Mouse (Mus musculus): ENCODE measurements around the gene Gtf2a1l. TPM values are rescaled to one million over a fixed set of nuclear protein-coding genes. Genes with fewer than 3 reads are reported as not detected.

Gtf2a1l gene
- total RNA-seq (2021) = under 1 TPM; 0.32 to 0.57 TPM

DNA sequence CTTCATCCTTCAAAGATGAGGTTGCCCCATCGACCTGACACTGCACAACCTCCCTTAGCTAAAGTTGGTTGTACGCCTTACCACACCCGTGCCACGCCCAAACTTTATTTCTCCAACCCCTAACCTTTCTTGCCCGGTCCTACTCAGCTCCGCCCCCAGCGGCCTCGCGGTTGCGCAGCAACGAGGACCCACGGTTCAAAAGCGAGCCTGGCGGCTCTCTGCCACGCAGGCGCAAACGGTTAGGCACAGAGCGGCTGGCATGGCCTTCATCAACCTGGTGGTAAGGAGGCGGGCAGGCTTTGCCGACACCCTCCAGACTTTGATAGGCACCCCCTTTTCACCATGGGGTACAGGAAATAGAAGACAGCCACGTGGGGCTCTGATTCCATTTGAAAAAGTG, at the start of gene Gtf2a1l:
Gene Gtf2a1l, plus strand, starts transcription at position 209 of the 400 bp plus-strand sequence.
- peak; percentile 24 to 50 for DNase-seq (ENCODE audit: low spot score in 2 of 2)
- intact Hi-C loops (cut with DNase I) = no loop called here

DNA sequence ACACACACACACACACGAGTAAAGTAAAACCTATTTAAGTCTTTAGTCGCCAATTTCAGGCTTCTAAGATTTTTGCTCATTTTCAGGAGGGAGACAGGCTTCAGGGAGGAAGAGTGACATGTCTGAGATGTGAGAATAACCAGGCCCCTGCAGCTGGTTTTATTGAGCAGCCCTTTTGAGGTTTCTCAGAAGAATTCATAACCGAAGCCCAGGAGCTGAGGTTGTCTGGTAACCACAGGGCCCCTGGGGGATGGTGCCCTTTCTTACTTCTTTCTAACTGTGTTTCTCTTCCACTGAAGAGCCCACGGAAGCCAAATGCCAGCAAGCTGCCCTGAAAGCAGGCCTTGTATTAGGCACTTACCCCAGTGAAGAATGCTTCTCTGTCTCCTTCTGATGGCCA, 47.5 kb upstream of the Gtf2a1l start:
- DNase-seq (ENCODE audit: low spot score in 2 of 2) = no peak
- intact Hi-C loops (cut with DNase I) = no loop called here

DNA sequence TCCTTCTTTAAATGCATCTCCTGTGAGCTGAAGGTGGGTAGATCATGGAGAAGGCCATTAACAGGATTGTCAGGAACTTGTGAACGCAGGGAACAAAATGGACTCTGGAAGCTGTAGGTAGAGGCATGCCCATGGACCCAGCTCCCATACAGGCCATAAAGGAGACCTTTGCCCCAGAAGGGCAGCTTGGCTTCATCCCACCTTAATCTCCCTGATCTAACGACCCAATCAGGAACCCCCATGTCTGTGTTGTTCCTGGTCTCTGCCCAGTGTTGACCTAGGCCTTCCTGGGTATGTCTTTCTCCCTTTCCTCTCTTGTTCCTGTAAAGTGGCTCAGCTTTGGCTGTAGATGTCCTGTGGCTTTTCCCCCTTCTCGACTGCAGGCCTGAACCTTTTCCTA, 47.1 kb upstream of the Gtf2a1l start:
- intact Hi-C loops (cut with DNase I) = no loop called here
- DNase-seq (ENCODE audit: low spot score in 2 of 2) = no peak

DNA sequence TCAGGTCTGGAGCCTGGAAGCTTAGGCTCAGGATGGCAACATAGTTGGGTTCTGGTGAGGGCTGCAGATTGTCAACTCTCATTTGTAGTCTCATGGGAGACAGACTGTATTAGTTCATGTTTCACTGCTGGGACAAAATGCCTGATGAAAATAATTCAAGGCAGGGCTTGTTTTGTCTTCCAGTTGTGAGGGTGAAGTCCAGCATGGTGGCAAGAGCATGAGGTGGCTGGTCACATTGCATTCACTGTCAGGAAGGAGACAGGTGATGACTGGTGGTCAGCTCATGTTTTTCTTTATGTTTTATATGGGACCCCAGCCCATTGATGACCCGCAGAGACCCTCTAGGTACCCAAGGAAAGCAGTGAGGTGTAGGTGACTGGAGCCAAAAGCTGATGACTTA, 45.7 kb upstream of the Gtf2a1l start:
- DNase-seq (ENCODE audit: low spot score in 2 of 2) = no peak
- intact Hi-C loops (cut with DNase I) = no loop called here

DNA sequence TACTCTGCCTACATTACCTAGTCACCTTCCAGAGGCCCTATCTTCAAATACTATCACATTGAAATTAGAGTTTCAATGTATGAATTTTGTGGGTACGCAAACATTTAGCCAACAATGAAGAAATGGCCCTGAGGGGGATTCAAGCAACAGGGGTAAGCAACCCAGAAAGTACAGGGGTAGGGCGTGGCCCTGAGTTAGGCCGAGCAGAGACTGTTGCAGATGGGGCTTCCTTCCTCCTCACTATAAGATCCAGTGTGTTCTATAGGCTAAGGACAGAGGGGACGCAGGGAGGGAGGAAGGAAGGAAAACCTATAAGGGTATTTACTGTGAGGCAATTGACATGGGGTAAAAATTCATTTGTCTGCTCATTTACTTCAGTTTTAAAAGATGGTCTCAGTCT, 44.1 kb upstream of the Gtf2a1l start:
- intact Hi-C loops (cut with DNase I) = no loop called here
- no peak for DNase-seq (ENCODE audit: low spot score in 2 of 2)

DNA sequence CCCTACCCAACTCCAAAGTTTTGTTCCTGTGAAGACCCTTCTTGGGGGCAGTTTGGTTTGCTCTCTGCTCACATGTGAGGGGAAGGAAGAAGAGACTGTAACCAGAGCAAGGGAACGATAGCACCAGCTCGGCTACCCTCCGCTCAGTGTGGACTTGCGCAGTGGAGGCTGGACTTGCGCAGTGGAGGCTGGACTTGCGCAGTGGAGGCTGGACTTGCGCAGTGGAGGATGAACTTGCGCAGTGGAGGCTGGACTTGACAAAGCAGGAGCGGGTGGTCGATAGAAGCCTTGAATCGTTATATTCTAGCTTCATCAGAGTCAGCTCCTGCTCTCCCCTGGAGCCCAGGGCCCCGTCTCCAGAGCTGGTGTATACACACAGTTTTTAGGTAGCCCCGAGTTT, 43.1 kb upstream of the Gtf2a1l start:
- intact Hi-C loops (cut with DNase I) = no loop called here
- no peak for DNase-seq (ENCODE audit: low spot score in 2 of 2)

DNA sequence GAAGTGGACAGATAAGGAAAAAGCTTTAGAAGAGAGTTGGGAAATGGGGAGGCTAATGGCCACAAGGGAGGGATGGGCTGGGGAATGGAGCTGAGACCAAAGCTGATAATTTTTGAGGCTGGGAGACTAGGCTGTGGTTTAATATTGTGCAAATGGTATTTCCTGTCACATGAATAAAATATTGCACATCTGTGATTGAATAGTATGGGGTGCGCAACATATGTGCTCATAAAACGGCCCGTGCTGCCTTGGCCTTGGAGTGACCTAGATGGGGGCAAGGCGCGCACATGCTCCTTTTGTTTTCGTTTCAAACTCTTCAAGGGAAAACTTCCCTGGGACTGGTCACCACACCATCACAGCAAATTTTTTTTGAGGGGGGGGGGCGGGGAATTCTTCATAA, 42.5 kb upstream of the Gtf2a1l start:
- intact Hi-C loops (cut with DNase I) = no loop called here

DNA sequence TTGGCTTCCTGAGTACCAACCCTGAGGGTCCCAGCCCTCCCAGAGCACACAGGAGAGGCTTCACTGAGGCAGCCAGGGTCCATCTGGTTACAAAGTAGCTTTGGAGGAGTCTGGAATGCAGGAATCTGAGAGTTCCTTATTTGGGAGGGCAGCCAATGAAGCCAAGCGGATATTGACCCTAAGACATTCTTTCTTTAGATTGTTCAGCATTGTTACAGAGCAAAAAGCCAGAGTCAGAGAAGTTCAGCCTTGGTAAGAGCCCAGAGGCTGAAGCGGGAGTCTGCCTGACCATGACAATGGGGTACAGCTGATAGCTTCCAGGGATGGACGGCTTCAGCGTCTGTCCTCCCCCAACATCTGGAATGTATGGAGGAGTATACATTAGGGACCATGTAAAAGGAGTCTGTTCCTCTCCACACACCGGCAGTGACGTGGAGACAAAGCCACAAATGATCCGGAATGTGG, 42.1 kb upstream of the Gtf2a1l start:
- no peak for DNase-seq (ENCODE audit: low spot score in 2 of 2)
- intact Hi-C loops (cut with DNase I) = no loop called here

More for the DNA sequence above, 42.5 kb upstream of the Gtf2a1l start:
- no peak for DNase-seq (ENCODE audit: low spot score in 2 of 2)

DNA sequence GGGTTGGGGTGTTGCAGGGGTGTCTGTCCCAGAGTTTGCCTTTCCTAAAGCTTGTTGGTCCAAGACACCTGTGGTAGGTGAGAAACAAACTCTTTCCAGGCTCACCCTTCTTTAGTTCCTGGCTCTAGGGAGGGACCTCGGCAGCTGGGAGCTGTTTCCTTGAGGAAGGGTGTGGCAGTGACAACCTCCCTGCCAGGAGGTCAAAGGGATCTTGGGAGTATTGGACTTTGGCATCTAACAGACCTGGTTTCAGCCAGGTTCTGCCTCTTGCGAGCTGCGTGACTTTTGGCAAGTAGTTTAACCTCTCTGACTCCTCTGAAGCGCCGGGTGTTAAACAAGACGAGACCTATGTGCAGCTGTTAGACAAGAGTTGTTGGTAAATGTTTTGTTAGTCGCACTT, 41.3 kb upstream of the Gtf2a1l start:
- no peak for DNase-seq (ENCODE audit: low spot score in 2 of 2)
- intact Hi-C loops (cut with DNase I) = no loop called here

DNA sequence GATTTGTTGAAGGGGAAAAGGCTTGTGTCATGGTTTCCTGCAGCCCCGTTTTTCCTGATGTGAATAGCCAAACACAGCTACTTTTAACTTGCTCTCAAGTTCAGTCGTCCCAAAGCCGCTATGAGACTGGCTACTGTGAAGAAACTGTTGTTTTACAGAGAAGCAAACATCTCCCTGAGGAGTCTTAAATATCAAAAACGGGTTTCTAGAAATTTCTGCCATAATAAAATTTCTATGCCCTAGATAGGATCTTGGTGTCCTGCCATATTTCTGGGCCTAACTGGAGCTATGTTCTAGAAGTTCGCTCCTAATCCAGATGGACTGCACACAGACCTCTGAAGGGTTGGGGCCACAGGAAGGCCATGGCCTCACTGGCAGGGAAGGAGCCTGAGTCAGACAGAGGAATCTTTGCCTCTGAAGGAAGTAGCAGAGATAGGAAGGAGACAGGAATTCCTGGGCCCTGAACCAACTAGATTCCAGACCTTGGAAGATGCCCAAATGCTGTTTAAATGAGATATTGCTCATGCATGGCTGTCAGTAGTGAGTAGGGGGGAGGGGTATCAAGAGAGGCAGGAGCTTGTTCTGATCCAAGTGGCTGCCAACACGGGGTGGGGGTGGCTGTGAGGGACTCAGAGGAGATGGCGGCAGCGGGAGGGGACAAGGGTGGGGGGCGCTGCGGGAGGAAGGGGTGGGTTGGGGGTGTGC, 39.6 kb upstream of the Gtf2a1l start:
- DNase-seq (ENCODE audit: low spot score in 2 of 2) = no peak
- intact Hi-C loops (cut with DNase I) = no loop called here

DNA sequence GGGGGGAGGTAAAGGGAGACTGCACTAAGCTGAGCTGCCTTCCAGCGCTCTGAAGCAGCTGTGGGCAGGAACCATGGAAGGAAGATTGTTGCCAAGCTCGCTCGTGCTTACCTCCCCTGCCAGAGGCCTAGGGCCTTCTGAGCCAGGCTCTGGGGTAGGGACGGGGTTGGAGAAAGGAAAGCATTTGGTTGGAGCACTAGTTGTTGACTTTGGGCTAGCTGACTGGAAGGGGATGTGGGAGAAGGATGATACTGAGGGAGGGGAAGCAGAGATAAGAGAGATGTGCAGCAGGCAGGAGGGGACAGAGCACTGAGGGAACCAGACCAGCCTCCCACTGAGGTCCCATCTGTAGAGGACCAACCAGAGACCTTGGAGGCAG, 39.1 kb upstream of the Gtf2a1l start:
- DNase-seq (ENCODE audit: low spot score in 2 of 2) = no peak
- intact Hi-C loops (cut with DNase I) = no loop called here

DNA sequence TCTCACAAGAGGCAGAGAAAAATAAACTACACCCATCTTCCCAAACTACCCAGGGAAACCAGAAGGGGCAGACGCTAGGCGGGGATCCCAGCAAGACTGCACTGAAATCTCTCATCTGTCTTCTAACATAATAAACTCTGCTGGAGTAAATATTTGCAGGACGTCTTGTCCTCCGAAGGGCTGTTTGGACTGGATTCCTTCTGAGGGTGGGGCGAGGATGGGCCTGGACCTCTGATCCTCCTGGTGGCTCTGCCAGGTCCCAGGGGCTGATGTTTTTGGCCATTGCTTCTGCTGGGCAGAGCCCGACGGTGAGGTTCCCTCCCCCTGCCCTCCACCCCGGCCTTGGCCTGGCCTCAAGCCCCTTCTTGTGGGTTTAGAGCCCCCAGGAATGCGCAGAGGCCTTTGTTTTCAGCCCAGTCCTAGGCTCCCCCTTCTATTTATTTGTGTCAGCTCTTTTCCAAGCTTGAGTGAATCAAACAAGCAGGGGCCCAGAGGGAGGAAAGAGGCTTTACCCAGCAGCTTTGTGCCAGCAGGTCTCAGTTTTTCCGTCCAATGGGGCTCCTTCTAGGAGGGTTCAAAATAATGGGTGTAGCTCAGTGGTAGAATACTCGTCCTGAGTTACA, 38.4 kb upstream of the Gtf2a1l start:
- DNase-seq (ENCODE audit: low spot score in 2 of 2) = no peak
- intact Hi-C loops (cut with DNase I) = loop anchor here (5.0 kb wide), 1 partner anchor 33 kb away; the partner anchor contains the start of gene Ston1

DNA sequence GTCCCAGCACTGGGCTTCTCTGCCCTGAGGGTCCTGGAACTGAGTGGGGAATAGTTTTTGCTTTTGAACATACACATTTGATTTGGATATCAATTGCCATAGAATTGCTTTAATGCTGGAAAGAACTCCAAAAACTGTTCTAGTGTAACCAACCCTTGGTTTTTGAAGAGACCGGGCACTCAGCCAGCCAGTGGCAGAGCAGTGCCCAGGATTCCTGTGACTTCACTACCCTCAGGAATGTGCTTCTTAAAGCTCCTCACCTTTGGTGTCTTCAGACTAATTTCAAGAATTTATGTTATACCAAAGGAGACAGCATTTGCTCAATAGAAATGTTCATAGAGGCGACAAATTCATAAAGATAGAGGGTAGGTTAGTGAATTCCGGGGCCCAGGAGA, 37.9 kb upstream of the Gtf2a1l start:
- intact Hi-C loops (cut with DNase I) = loop anchor here (5.0 kb wide), 1 partner anchor 33 kb away; the partner anchor contains the start of gene Ston1
- no peak for DNase-seq (ENCODE audit: low spot score in 2 of 2)

DNA sequence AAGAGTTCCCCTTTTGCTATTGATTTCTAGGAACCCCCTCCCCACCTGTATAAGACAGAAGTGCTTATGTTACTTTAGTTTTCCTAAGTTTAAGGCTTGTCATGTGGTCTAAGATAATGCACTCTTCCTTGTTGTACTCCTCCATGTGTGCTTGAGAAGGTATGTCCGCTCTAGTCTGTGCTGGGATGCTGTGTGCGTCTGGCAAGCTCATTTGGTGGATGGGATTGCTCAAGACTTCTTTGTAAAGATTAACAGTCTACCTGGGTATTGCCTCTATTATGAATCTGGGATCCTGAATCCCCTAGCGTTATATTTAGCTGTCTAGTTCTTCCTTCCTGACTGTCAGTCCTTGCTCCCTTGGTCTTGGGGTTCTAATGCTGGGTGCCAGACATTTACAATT, 35.8 kb upstream of the Gtf2a1l start:
- no peak for DNase-seq (ENCODE audit: low spot score in 2 of 2)
- intact Hi-C loops (cut with DNase I) = loop anchor here (5.0 kb wide), 1 partner anchor 35 kb away; the partner anchor contains the start of gene Ston1

DNA sequence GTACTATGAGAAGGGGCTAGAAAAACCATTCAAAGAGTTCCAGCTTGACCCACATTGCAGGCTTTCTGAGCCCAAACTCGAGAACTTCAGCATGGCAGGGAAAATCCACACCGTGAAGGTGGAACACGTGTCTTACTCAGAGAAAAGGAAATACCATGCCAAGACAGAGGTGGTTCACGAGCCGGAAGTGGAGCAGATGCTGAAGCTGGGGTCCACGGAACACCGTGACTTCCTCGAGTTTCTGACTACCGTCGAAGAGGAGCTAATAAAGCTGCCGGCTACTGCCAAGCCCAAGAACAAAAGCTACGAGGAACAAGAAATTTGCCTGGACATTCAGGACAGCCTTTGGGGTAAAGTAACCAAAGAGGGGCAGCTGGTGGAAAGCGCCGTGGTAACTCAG, 32.4 kb upstream of the Gtf2a1l start:
- no peak for DNase-seq (ENCODE audit: low spot score in 2 of 2)
- intact Hi-C loops (cut with DNase I) = no loop called here

DNA sequence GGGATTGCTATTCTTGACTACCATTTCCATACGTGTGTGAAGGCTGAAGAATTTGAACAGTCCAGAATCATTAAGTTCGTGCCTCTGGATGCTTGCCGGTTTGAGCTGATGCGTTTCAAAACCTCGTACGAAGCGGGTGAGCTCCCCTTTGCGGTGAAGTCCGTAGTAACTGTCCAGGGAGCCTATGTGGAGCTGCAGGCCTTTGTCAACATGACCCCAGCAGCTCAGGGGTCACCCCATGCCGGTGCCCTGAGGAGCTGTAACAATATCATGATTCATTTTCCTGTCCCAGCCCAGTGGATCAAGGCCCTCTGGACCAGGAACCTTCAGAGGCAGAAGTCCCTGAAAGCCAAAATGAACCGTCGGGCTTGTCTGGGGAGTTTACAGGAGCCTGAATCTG, 31.9 kb upstream of the Gtf2a1l start:
- intact Hi-C loops (cut with DNase I) = no loop called here
- no peak for DNase-seq (ENCODE audit: low spot score in 2 of 2)

DNA sequence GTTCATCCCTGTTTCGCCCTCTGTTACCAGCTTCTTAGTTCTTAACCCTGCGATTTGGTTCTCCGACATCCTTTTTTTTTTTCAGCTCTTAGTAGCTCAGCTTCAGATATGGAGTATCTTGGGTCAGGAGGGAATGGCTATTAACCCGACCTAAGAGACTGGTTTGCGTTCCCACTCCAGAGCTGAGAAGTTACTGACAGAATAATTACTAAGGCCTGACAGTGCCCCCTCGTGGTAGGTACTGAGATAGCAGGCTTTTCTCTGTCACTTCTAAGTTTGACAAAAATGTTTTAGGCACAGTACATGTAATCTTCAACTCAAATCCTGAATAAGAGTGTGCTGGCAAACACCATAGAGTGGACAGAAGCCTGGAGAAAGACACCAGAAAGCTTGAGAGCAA, 27.4 kb upstream of the Gtf2a1l start:
- intact Hi-C loops (cut with DNase I) = loop anchor here (2.0 to 5.0 kb wide), 2 partner anchors 114 to 384 kb away; no protein-coding TSS in a partner anchor
- peak; percentile 45 to 67 for DNase-seq (ENCODE audit: low spot score in 2 of 2)

DNA sequence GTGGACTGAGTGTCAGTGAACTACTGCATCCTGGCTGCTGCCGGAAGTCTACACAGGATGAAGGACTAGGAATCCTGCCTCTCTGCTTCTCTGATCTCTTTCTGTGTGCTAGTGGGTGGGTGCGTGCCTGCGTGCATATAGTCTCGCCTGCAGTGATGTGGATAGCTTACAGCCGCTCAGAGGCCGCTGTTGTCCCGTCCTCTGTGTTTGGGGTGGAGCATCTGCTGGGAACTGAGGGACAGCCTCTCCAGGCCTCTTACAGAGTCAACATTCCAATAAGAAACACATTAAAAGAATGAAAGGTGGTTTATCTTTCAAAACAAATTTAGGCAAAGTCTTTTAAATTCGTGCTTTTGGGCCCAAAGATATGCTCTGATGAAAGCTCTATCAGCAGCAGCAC, 26.6 kb upstream of the Gtf2a1l start:
- intact Hi-C loops (cut with DNase I) = loop anchor here (2.0 to 5.0 kb wide), 2 partner anchors 115 to 385 kb away; no protein-coding TSS in a partner anchor
- peak in 1 of 2 experiments; percentile 2 for DNase-seq (ENCODE audit: low spot score in 2 of 2)

DNA sequence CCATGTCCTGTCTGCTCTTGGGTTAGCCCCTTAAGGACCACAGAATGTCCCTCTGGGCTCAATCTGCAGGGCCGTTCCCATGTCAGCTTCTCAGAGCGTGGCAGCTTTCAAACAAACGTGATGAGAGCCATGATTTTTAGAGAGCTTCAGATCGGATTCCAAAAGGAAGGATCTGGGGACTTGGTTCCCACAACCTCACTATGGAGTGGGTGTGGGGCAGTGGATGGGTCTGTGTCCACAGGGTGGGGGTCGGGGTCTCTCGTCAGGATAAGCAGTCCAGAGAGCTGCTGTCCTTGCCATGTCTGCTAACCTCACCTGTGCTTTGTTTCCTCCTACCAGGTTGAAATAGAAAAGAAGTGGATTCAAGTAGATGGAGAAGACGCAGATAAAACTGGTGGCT, 23.6 kb upstream of the Gtf2a1l start:
- peak in 1 of 2 experiments; percentile 1 for DNase-seq (ENCODE audit: low spot score in 2 of 2)

DNA sequence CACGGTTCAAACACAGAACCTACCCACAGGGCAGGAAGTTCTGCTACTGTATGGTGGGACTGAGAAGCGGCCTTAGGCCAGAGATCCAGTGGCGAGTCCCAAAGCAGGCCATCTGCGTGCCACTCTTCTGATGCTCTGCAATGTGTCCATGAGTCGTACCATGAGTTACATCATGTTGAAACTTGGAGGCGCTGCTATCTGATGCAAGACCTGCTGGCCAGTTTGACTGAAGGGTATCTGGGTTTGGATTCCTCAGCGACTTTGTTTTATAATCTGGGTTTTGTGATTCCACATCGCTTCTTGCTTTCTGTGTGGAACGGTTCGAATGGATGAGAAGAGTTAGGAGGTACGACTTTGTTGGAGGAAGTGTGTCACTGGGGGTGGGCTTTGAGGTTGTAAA, 23.2 kb upstream of the Gtf2a1l start:
- intact Hi-C loops (cut with DNase I) = no loop called here
- DNase-seq (ENCODE audit: low spot score in 2 of 2) = no peak

More for the DNA sequence above, 23.6 kb upstream of the Gtf2a1l start:
- intact Hi-C loops (cut with DNase I) = loop anchor here (5.0 kb wide), 1 partner anchor 388 kb away; no protein-coding TSS in a partner anchor

DNA sequence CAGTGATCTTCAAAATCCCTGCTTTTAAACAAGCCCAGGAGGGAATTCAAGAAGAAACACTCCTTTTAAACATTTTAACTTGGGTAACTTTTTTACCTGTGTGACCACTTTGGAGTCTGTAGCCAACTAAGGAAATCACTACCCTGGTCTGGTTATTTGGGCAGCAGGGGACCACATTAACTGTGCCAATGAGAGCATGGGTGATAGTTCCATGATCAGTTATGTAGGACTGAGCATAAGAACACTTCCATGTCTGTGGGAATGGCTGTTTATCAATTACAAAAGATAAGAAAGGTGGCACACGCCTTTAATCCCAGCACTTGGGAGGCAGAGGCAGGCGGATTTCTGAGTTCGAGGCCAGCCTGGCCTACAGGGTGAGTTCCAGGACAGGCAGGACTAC, 21.3 kb upstream of the Gtf2a1l start:
- intact Hi-C loops (cut with DNase I) = no loop called here
- no peak for DNase-seq (ENCODE audit: low spot score in 2 of 2)
